Mouse (Mus musculus): ENCODE measurements around the gene Tank.

Gene Tank

GRCm38 (mm10) chr2:61580555-61581080, 2.2 kb downstream of the Tank start:
- DNase-seq: no peak

DNA sequence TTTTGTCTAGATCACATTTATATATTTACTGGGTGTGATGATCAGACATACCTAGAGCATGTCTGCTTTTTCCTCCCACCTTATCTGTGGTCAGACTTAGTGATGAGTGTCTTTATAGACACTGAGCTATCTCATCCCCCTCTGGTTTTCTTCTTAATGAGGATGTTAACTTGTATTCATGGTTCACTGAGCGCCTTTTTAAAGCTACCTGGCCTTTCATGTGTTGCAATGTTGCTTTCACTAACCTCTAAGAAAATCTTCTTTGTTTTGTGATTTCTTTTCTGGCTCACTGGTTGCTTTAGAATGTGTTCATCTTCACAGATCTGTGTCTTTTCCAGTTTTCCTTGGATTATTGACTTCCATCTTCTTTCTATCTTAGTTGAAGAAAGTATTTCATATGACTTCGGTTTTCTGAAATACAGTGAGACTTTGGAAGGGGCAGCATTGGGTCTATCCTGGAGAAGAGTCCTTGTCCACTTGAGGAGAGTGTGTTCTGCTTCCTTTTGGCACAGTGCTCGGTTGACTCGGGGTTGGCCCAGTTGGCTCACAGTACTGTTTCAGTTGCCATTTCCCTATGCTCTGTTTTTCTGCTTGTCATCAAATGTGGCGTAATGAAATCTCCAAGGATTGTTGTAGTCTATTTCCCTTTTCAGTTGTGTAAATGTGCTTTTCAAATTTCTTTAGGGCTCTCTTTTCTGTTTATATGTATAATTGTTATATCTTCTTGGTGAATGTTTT, 4.4 kb downstream of the Tank start:
- DNase-seq: no peak

GRCm38 (mm10) chr2:61585447-61585846, 7.1 kb downstream of the Tank start:
- no peak for DNase-seq

GRCm38 (mm10) chr2:61586166-61586565, 7.8 kb downstream of the Tank start:
- no peak for DNase-seq

GRCm38 (mm10) chr2:61590751-61591150, 12.4 kb downstream of the Tank start:
- no peak for DNase-seq

- peak; percentile 6 for DNase-seq
These were observed 13.7 kb downstream of the Tank start for GRCm38 (mm10) chr2:61592095-61592494.

DNA sequence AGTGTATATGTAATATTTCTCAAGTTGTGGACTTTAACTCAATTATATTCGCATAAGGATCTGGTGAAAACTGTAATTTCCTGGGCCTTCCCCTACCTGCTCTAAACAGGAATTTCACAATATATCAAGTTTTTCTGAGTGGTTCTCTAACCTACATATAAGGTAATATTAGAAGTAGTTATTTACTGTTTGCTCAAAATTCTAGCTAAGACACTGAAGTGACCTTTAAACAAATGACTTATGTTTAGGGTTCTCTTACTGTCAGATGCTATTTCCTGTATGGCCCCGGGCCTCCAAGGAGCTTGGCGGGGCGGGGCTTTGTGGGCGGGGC, 14.3 kb downstream of the Tank start:
- DNase-seq: no peak

GRCm38 (mm10) chr2:61593030-61593811, 14.8 kb downstream of the Tank start:
- DNase-seq: peak; percentile 98

- DNase-seq: peak; percentile 32
These were observed 15.5 kb downstream of the Tank start for GRCm38 (mm10) chr2:61593871-61594304.

DNA sequence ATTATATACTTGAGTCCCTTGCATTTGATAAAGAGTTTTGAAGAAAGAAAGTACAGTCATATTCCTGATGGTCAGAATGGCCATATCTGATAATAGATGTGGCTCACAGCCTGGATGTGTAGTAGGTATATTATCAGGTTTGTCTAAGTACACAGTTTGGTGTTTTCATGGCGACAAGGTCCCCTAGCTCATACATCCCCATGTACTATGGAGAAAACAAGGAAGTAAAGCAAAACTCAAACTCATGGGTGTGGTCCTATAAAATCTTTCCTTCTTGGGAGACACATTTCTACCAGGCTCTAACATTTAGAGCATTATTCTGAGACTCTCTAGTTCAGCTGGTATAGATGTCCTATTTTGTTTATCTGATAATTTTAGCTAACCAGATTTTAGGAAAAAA, 21.3 kb downstream of the Tank start:
- DNase-seq: no peak

DNA sequence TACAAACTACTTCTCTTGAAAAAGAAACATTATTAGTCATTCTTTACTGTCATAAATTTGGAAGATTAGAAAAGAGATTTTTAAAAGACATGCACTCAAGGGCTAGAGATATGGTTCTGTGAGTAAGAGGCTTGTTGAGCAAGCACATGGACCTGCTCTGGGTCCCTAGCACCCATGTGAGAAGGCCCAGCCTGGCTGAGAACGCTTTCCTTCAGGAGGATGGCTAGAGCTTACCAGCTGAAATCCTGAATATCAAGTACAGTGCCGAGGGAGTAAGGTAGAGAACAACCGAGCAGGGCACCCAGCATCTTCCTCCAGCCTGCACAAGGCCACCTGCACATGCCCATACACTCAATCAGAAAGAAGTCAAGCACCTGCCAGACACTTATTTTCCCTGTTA, 25.1 kb downstream of the Tank start:
- DNase-seq: no peak

DNA sequence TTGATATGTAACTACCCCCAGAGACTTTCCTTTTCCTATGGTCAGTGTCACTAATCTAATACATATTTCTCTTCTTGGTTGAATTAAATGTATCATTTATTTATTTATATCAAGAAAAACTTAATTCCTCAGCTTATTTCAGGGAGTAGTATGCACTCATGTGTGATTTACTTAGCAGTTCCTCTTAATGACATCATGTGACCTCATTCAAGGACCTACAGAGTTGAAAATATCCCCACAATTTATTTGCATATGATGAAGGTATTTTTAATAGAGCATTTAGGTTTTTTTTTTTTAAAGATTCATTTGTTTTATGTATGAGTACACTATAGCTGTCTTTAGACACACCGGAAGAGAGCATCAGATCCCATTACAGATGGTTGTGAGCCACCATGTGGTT, 28.6 kb downstream of the Tank start:
- no peak for DNase-seq

GRCm38 (mm10) chr2:61623996-61624395, 45.6 kb downstream of the Tank start:
- no peak for DNase-seq

- no peak for DNase-seq
These were observed 52.6 kb downstream of the Tank start for GRCm38 (mm10) chr2:61630864-61631555.

- DNase-seq: no peak
These were observed 56.7 kb downstream of the Tank start for GRCm38 (mm10) chr2:61635099-61635498.

GRCm38 (mm10) chr2:61638182-61638581, 59.8 kb downstream of the Tank start:
- no peak for DNase-seq

DNA sequence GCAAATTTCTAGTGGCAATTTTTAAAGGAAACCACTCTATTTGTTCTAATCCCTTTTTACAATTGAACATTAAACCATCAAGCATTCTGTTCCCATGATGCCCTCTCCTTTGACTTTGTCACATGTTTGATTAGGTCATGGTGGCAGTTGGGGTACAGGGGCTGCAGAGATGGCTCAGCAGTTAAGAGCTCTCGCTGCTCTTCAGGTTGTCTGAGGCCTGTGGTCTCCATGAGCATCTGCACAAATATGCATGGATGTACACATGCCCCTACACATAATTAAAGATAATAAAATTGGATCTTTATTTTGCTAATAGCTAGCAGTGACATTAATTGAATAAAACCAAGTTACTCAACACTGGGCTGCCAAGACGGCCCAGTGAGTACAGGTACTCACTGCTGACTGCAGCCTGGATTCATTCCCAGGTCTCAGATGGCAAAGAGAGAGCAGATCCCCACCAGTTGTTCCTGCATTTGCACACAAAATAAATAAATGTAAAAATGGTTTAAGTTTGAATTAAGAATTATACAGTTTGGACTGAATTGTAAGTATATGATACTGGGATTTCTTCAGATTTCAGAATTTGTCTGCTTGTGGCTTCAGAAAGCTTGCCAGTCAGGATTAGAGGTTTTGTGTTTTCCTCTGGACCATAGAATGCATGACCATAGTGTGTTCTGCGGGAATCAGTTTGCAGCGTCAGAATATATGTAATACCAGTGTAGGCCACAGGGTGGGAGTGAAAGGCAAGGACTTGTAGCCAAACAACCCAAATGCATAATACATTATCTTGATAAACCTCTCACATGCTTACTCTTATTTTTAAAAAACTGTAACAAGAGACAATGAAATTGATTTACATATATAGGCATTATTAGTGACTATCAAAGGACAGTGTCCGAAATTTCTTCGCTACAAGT, 64.3 kb downstream of the Tank start:
- DNase-seq: peak; percentile 58

DNA sequence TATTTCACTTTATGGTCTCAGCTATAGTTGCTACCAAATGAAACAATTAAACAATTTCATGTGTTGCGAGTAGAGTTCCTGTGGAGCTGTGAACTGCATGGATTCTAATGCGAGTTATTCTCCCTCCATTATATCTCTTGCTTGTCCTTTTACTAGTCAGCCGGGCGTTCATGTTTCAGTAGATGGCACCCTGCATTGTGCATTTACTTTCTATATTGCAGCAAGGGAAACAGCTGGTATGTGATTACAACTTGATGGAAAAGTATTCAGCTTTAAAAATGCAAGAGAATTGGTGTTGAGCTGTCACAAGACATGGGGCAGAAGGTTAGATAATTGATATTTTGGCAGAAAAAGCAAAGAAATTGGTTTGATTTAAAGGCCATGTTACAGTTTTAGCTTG, 72.8 kb downstream of the Tank start:
- no peak for DNase-seq

DNA sequence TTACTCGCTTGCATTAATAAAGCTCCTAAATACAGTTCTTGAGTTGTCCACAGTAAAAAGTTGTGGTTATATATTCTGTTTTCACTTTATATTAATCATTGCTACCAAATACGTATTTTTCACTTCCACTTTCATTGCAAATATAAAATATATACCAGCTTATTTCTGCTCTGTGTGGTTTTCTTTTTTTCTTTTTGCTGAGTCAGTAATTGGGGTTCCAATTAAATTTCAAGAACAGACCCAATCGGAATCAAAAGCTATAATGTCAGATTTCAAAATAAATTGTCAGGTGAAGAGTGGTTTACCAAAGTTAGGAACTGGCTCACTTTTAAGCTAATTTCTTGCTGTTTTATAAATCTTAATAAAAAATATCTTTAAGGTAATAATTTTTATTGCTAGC, 73.3 kb downstream of the Tank start:
- DNase-seq: no peak

DNA sequence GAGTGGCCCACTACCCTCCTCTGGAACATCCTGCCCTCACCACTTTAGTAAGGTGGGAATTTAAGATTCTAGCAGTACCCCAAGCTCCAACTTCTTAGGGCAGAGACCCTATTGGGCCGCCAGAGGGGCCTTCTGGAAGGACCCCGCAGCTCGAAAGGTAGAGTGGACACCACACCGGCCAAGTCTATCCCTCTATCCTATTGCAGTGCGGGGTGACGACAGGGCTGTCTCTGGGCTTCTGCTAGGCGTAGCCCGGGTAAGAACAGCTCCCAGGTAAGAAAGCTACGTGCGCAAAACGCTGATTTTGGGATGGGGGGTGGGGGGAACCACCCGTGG, 76.6 kb downstream of the Tank start:
- DNase-seq: no peak

- peak; percentile 29 for DNase-seq
These were observed 77.2 kb downstream of the Tank start for GRCm38 (mm10) chr2:61655382-61656281.

All from thymus, postnatal 14 days (tissue).